Mouse (Mus musculus) adrenal gland, adult 18-20 months (tissue): ENCODE data around the gene Nobox. TPM values are rescaled to one million over a fixed set of nuclear protein-coding genes. Genes with fewer than 3 reads are reported as not detected.

ENCODE experiments used
- DNase-seq, 2 experiments: peaks; one replicate each; pipeline ENCODE4 v3.0.0; 2021 to 2022; ENCODE audit warnings: low spot score in 2 of 2
- long read RNA-seq, 2 experiments: library from polyadenylated mRNA; stranded (forward); transcript quantifications; one replicate each; pipeline ENCODE4 v2.0.0; 2021
- total RNA-seq, 2 experiments: library from RNA; stranded (reverse); gene quantifications; 1 replicate in 1 of 2; 2 replicates in 1 of 2; pipeline ENCODE4 v1.2.3; 2021

Gene Nobox
- total RNA-seq, result not detected
- long read RNA-seq, experiment 1, result 0 reads
- long read RNA-seq, experiment 2, result 0 reads

GRCm38 (mm10) chr6:43309454-43309853, at the start of gene Nobox:
Nobox (minus strand) TSS chr6:43309554.
- DNase-seq, result no peak

- no peak for DNase-seq
These were observed 45.3 kb upstream of the Nobox start for GRCm38 (mm10) chr6:43354562-43355241.

GRCm38 (mm10) chr6:43353446-43353845, 44.1 kb upstream of the Nobox start:
- DNase-seq, result no peak

GRCm38 (mm10) chr6:43349083-43349482, 39.7 kb upstream of the Nobox start:
- DNase-seq, result no peak

GRCm38 (mm10) chr6:43347637-43348036, 38.3 kb upstream of the Nobox start:
- no peak for DNase-seq

- DNase-seq, result no peak
These were observed 33.7 kb upstream of the Nobox start for GRCm38 (mm10) chr6:43343006-43343405.

- no peak for DNase-seq
These were observed 33.0 kb upstream of the Nobox start for GRCm38 (mm10) chr6:43342386-43342785.

GRCm38 (mm10) chr6:43338804-43339203, 29.4 kb upstream of the Nobox start:
- DNase-seq, result no peak

- DNase-seq, result no peak
These were observed 28.2 kb upstream of the Nobox start for GRCm38 (mm10) chr6:43337491-43337961.

- DNase-seq, result no peak
These were observed 26.4 kb upstream of the Nobox start for GRCm38 (mm10) chr6:43335619-43336234.

- DNase-seq, result no peak
These were observed 24.1 kb upstream of the Nobox start for GRCm38 (mm10) chr6:43333479-43333878.

- DNase-seq, result no peak
These were observed 3.8 kb upstream of the Nobox start for GRCm38 (mm10) chr6:43312961-43313656.

GRCm38 (mm10) chr6:43312546-43312945, 3.2 kb upstream of the Nobox start:
- DNase-seq, result no peak

- DNase-seq, result no peak
These were observed 717 bp upstream of the Nobox start for GRCm38 (mm10) chr6:43310071-43310470.

- DNase-seq, result no peak
These were observed 11.9 kb downstream of the Nobox start for GRCm38 (mm10) chr6:43297508-43297850.

- DNase-seq, result no peak
These were observed 12.4 kb downstream of the Nobox start for GRCm38 (mm10) chr6:43296798-43297507.

- DNase-seq, result no peak
These were observed 13.4 kb downstream of the Nobox start for GRCm38 (mm10) chr6:43295908-43296307.

- no peak for DNase-seq
These were observed 16.2 kb downstream of the Nobox start for GRCm38 (mm10) chr6:43293175-43293574.

- DNase-seq, result peak in 1 of 2 experiments; percentile 22
These were observed 16.8 kb downstream of the Nobox start for GRCm38 (mm10) chr6:43292471-43293076.

GRCm38 (mm10) chr6:43292041-43292440, 17.3 kb downstream of the Nobox start:
- DNase-seq, result no peak

GRCm38 (mm10) chr6:43280481-43280880, 28.9 kb downstream of the Nobox start:
- DNase-seq, result no peak
